Mouse (Mus musculus) midbrain, embryonic 11.5 days (tissue): ENCODE results near the gene Hk2. TPM values are rescaled to one million over a fixed set of nuclear protein-coding genes. Genes with fewer than 3 reads are reported as not detected.

Experiments
- ATAC-seq: fragments of 200-750 bp; cut with Nextera tagmentation; 2 replicates; pipeline ENCODE4 v1.8.0; 2017; ENCODE audit warnings: moderate TSS enrichment, moderate library complexity; ENCODE audit not compliant: low FRiP score
- DNase-seq: peaks from one replicate; pipeline ENCODE4 v3.0.0; 2015; ENCODE audit warnings: low spot score; ENCODE audit errors: missing footprints
- H3K27ac ChIP-seq: fragments of 300-500 bp; sonication (generic); 2 replicates; pipeline ENCODE4 v1.5.1; 2014; ENCODE audit warnings: low read depth, low read length
- H3K27me3 ChIP-seq: fragments of 300-500 bp; sonication (generic); 2 replicates; pipeline ENCODE4 v1.6.1; 2014; ENCODE audit warnings: mild to moderate bottlenecking, low read length, moderate library complexity, mixed read lengths; ENCODE audit not compliant: control insufficient read depth, insufficient read depth
- H3K36me3 ChIP-seq: fragments of 300-500 bp; sonication (generic); 2 replicates; pipeline ENCODE4 v1.6.1; 2014; ENCODE audit warnings: mild to moderate bottlenecking, low read length, moderate library complexity, mixed read lengths; ENCODE audit not compliant: control insufficient read depth, insufficient read depth
- H3K4me1 ChIP-seq: fragments of 300-500 bp; sonication (generic); 2 replicates; pipeline ENCODE4 v1.6.1; 2014; ENCODE audit warnings: low read length; ENCODE audit not compliant: control insufficient read depth, insufficient read depth
- H3K4me2 ChIP-seq: fragments of 300-500 bp; sonication (generic); 2 replicates; pipeline ENCODE4 v1.6.1; 2014; ENCODE audit warnings: mild to moderate bottlenecking, moderate library complexity
- H3K4me3 ChIP-seq: fragments of 300-500 bp; sonication (generic); 2 replicates; pipeline ENCODE4 v1.5.1; 2014; ENCODE audit warnings: low read depth, low read length
- H3K9ac ChIP-seq: fragments of 300-500 bp; sonication (generic); 2 replicates; pipeline ENCODE4 v1.6.1; 2014; ENCODE audit warnings: low read length
- H3K9me3 ChIP-seq: fragments of 300-500 bp; sonication (generic); 2 replicates; pipeline ENCODE4 v1.6.1; 2016; ENCODE audit warnings: low read length; ENCODE audit not compliant: control insufficient read depth
- WGBS: fragments of 180-500 bp; shearing (Covaris S2); extraction: QIAGEN DNeasy Blood & Tissue Kit; methylation state at CpG from one replicate; pipeline ENCODE4 v1.1.7; 2014; 5-methylcytosine and 5-hydroxymethylcytosine counted together
- polyA plus RNA-seq: library from polyadenylated mRNA; unstranded; fragments of >200 nt; fragmentation: Nextera tagmentation; extraction: Ambion mirVana; gene quantifications from 2 replicates; pipeline ENCODE4 v1.2.1, GENCODE M21; 2014

Hk2 gene
- polyA plus RNA-seq, 1 experiment from 2014 or later = 16.8 TPM

GRCm38 (mm10) chr6:82798202-82798737 is 24.0 kb upstream of the Hk2 start:
- DNase-seq = no peak
- no peak for ATAC-seq
- H3K9me3 ChIP-seq = no peaks in the 10 kb centered on the region
- WGBS = 75% methylated on average over 3 of the region's 3 CpGs
- H3K27me3 ChIP-seq = no peaks in the 10 kb centered on the region
- H3K36me3 ChIP-seq = no peaks in the 10 kb centered on the region
- no peak overlapping the region for H3K9ac ChIP-seq
- no peak overlapping the region for H3K4me3 ChIP-seq
- no peak overlapping the region for H3K4me2 ChIP-seq
- H3K4me1 ChIP-seq = no peaks in the 10 kb centered on the region
- no peak overlapping the region for H3K27ac ChIP-seq

- ATAC-seq = no peak
- H3K9ac ChIP-seq = no peak overlapping the region
- WGBS = 73% methylated on average over 5 of the region's 5 CpGs
- no peak overlapping the region for H3K27ac ChIP-seq
- no peaks in the 10 kb centered on the region for H3K9me3 ChIP-seq
- H3K4me3 ChIP-seq = no peak overlapping the region
- no peaks in the 10 kb centered on the region for H3K27me3 ChIP-seq
- H3K36me3 ChIP-seq = no peaks in the 10 kb centered on the region
- H3K4me2 ChIP-seq = no peak overlapping the region
- no peaks in the 10 kb centered on the region for H3K4me1 ChIP-seq
- no peak for DNase-seq
Measured at GRCm38 (mm10) chr6:82797300-82797839, 23.1 kb upstream of the Hk2 start.

GRCm38 (mm10) chr6:82790864-82791263 is 16.6 kb upstream of the Hk2 start:
- no peak overlapping the region for H3K4me2 ChIP-seq
- H3K9ac ChIP-seq = no peak overlapping the region
- no peak overlapping the region for H3K27ac ChIP-seq

GRCm38 (mm10) chr6:82783906-82784305 is 9.7 kb upstream of the Hk2 start:
- DNase-seq (no peak), ATAC-seq (no peak)
- no peak overlapping the region for H3K4me3 ChIP-seq
- H3K9ac ChIP-seq = no peak overlapping the region
- no peaks in the 10 kb centered on the region for H3K4me1 ChIP-seq
- no peak overlapping the region for H3K4me2 ChIP-seq
- H3K27ac ChIP-seq = no peak overlapping the region
- no peaks in the 10 kb centered on the region for H3K9me3 ChIP-seq
- WGBS = 75% methylated on average over 4 of the region's 4 CpGs
- H3K36me3 ChIP-seq = no peaks in the 10 kb centered on the region
- no peaks in the 10 kb centered on the region for H3K27me3 ChIP-seq

More at GRCm38 (mm10) chr6:82790864-82791263, 16.6 kb upstream of the Hk2 start:
- Histone ChIP-seq H3K9me3 (no peaks in the 10 kb centered on the region), H3K27me3 (no peaks in the 10 kb centered on the region), H3K4me3 (no peak overlapping the region), H3K4me1 (no peaks in the 10 kb centered on the region), H3K36me3 (no peaks in the 10 kb centered on the region)
- DNase-seq (no peak), ATAC-seq (no peak)
- WGBS = 81% methylated on average over 2 of the region's 2 CpGs

GRCm38 (mm10) chr6:82780802-82781393 is 6.6 kb upstream of the Hk2 start:
- no peak for ATAC-seq
- no peak overlapping the region for H3K4me2 ChIP-seq
- no peaks in the 10 kb centered on the region for H3K4me1 ChIP-seq
- H3K4me3 ChIP-seq = no peak overlapping the region
- H3K9ac ChIP-seq = no peak overlapping the region
- no peak overlapping the region for H3K27ac ChIP-seq
- H3K36me3 ChIP-seq = no peaks in the 10 kb centered on the region
- no peaks in the 10 kb centered on the region for H3K9me3 ChIP-seq
- 60% methylated on average over 8 of the region's 8 CpGs for WGBS
- no peak for DNase-seq
- H3K27me3 ChIP-seq = no peaks in the 10 kb centered on the region

GRCm38 (mm10) chr6:82780369-82780768 is 6.1 kb upstream of the Hk2 start:
- ATAC-seq = no peak
- H3K9ac ChIP-seq = no peak overlapping the region
- H3K4me2 ChIP-seq = no peak overlapping the region
- H3K36me3 ChIP-seq = no peaks in the 10 kb centered on the region
- H3K9me3 ChIP-seq = no peaks in the 10 kb centered on the region
- H3K27me3 ChIP-seq = peaks cover under 1% of the 10 kb centered on the region; the same call in 1 of the 2 replicates
- DNase-seq = no peak
- 80% methylated on average over 4 of the region's 4 CpGs for WGBS
- H3K27ac ChIP-seq = no peak overlapping the region
- no peak overlapping the region for H3K4me3 ChIP-seq
- H3K4me1 ChIP-seq = no peaks in the 10 kb centered on the region

GRCm38 (mm10) chr6:82777124-82777654 is 2.9 kb upstream of the Hk2 start:
- Histone ChIP-seq H3K9me3 (no peaks in the 10 kb centered on the region), H3K27ac (no peak overlapping the region), H3K27me3 (peaks cover 5% of the 10 kb centered on the region; the same call in 1 of the 2 replicates), H3K9ac (no peak overlapping the region), H3K4me1 (peaks cover 6% of the 10 kb centered on the region; the same call in 1 of the 2 replicates), H3K4me3 (no peak overlapping the region), H3K36me3 (no peaks in the 10 kb centered on the region), H3K4me2 (no peak overlapping the region)
- 84% methylated on average over 4 of the region's 4 CpGs for WGBS
- no peak for DNase-seq
- ATAC-seq = no peak

GRCm38 (mm10) chr6:82775386-82775785 is 1.1 kb upstream of the Hk2 start:
- H3K27ac ChIP-seq = no peak overlapping the region
- peaks cover 9% of the 10 kb centered on the region; the same call in 1 of the 2 replicates for H3K4me1 ChIP-seq
- H3K36me3 ChIP-seq = no peaks in the 10 kb centered on the region
- 84% methylated on average over 6 of the region's 6 CpGs for WGBS
- H3K4me3 ChIP-seq = no peak overlapping the region
- H3K9me3 ChIP-seq = no peaks in the 10 kb centered on the region
- DNase-seq (no peak), ATAC-seq (no peak)
- H3K27me3 ChIP-seq = peaks cover 5% of the 10 kb centered on the region; the same call in 1 of the 2 replicates
- no peak overlapping the region for H3K4me2 ChIP-seq
- H3K9ac ChIP-seq = no peak overlapping the region
